Mouse (Mus musculus) inflammation-experienced regulatory T-cells (primary cell): ENCODE data around the gene Arhgap4. TPM values are rescaled to one million over a fixed set of nuclear protein-coding genes. Genes with fewer than 3 reads are reported as not detected.

Source experiments
- polyA plus RNA-seq, 2 experiments: library from polyadenylated mRNA; unstranded; fragments of 100-300 nt; shearing (Covaris generic); gene quantifications; one replicate each; pipeline ENCODE4 v1.2.1; 2017

Gene Arhgap4
- polyA plus RNA-seq: 100 to 1,000 TPM; 247 to 301 TPM

GRCm38 (mm10) chrX:73921823-73922549, at the start of gene Arhgap4, which contains the start of gene Naa10:
Gene Arhgap4 (minus strand): TSS chrX:73921870.
Gene Naa10 (minus strand): TSS chrX:73921944.

DNA sequence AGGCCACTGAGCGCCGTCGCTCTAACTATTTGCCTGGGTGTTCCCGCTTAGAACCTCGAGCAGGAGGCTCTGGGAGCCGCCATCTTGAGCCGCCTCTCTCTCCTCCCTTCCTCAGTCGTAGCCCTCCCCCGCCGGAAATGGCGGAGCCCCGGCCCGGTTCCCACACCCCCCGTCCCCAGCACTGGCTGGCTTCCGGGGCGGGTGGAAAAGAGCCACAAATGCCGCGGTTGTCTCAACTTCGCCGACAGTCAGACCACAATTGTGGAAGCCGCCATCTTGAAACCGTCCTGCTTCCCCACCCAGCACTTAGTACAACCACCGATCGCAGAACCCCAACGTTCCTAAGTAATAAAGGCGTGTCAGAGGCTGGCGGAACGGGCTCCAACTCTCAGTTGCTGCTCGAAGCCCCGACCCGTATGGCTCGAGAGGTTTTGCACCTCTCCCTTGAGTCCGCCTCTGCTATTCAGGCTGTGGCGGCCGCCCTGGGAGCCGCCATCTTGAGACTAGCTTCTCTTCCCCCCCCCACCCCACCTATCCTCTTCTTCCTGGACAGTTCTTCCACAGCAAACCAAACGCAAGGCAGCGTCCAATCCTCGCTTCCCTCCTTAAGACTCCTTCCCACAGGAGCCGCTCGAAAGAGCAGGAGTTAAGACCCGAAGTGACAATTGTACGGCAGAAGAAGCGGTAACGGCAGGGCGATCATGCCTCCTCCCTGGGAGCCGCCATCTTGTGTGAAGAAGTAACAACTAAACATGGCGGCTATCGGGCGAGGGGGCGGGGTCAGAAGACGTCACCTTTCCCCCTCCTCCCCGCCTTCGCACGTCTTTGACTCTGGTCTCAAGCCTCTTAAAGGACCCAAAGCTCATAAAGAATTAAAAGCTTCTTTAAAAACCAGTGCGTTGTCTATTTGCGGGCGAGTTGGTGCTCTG, 44.8 kb upstream of the Arhgap4 start, which contains the start of gene Hcfc1:
Gene Hcfc1 (minus strand): TSS at position 110 of the 929 bp plus-strand sequence.

DNA sequence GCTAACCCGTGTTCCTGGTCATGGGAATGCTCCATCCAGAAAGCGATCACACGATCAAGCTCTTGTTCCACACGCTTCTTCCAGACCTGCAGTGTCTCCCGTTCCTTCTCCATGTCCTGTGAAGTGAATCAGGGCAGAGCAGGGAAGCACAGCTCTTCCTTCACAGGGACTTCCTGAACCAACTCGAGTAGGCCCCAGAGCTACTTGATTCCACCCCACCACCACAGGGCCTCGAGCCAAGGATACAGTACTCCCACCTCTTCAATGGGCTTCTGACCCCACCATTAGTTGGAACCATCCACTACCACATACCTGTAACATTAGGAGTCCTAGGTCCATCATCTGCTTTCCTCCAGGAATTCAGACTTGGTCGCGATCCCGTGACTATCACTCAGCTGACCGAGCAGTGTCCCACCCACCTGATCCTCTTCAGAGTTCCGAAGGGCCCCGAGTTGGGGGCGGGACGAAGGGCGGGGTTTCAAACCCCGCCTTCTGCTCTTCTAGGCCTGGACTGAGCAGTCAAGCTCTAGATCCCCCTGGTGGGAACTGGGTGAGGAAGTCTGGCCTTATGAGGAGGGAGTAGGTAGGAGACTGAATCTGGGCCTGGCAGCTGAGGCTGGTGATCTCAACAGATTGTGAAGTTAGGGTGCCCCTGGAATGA, 8.9 kb upstream of the Arhgap4 start, which contains the start of gene Renbp:
Gene Renbp (minus strand): TSS at position 449 of the 661 bp plus-strand sequence.

GRCm38 (mm10) chrX:73895719-73896118, 26.0 kb downstream of the Arhgap4 start, which contains the start of gene L1cam:
Gene L1cam (minus strand): TSS chrX:73896105.

DNA sequence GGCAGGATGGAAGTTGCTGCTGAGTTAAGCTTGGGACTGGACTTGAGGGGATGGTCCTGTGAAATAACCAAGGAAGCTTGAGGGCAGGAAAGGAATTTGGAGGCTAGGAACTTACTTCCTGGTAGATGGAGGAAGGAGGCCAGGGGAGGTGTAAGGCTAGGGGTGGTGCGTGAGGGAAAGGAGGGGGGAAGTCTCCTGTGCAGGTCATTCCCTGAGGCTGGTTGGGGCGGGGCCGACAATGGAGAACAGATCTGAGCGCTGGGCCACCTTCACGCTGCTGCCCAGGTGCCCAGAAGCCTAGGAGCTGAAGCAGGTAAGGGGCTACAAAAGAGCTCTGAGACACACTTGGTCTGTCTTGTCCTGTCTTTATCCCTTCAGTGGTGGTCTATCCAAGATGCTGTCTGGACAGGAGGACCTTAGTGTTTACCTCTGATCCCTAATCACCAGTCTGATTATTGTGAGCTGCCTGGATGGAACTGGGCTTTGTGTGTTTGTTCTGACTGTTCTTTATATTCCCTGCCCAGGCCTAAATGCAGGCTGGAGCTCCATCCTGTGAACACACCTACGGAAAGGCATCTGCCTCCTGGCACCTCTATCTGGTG, 30.0 kb downstream of the Arhgap4 start, which contains the start of gene Avpr2:
Gene Avpr2 (plus strand): TSS at position 552 of the 602 bp plus-strand sequence.

Other genes with a start within 250 kb of the Arhgap4 start
- 1 to 10 TPM in 1 of 2 experiments, under 1 TPM in 1; 0.48 to 1.5 TPM for gene Slc6a8, start 248.7 kb downstream of the Arhgap4 start, polyA plus RNA-seq
- gene Bcap31, start 205.7 kb downstream of the Arhgap4 start, polyA plus RNA-seq: 100 to 1,000 TPM; 279 to 280 TPM
- gene Abcd1, start 205.3 kb downstream of the Arhgap4 start, polyA plus RNA-seq: 10 to 100 TPM; 34.9 to 39.6 TPM
- under 1 TPM in 1 of 2 experiments, not detected in 1; 0.31 TPM for gene Plxnb3, start 164.8 kb downstream of the Arhgap4 start, polyA plus RNA-seq
- gene Srpk3, start 147.5 kb downstream of the Arhgap4 start, polyA plus RNA-seq: 1 to 10 TPM in 1 of 2 experiments, under 1 TPM in 1; 0.70 to 7.0 TPM
- gene Idh3g, start 135.0 kb downstream of the Arhgap4 start, polyA plus RNA-seq: 100 to 1,000 TPM; 199 to 212 TPM
- 100 to 1,000 TPM; 210 to 216 TPM for gene Ssr4, start 134.8 kb downstream of the Arhgap4 start, polyA plus RNA-seq
- under 1 TPM; 0.29 to 0.72 TPM for gene Pdzd4, start 96.9 kb downstream of the Arhgap4 start, polyA plus RNA-seq
- gene Avpr2, start 29.8 kb downstream of the Arhgap4 start, polyA plus RNA-seq: 1 to 10 TPM; 3.4 to 6.1 TPM
- gene L1cam, start 25.8 kb downstream of the Arhgap4 start, polyA plus RNA-seq: 10 to 100 TPM; 27.7 to 41.1 TPM
- 100 to 1,000 TPM; 224 to 246 TPM for gene Naa10, start 74 bp upstream of the Arhgap4 start, polyA plus RNA-seq
- 1 to 10 TPM; 3.7 to 9.4 TPM for gene Renbp, start 9.0 kb upstream of the Arhgap4 start, polyA plus RNA-seq
- gene Hcfc1, start 44.5 kb upstream of the Arhgap4 start, polyA plus RNA-seq: 10 to 100 TPM; 40.3 to 55.0 TPM
- 100 to 1,000 TPM; 182 to 192 TPM for gene Irak1, start 102.0 kb upstream of the Arhgap4 start, polyA plus RNA-seq
- not detected for gene Opn1mw, start 205.6 kb upstream of the Arhgap4 start, polyA plus RNA-seq
- 10 to 100 TPM; 46.8 to 53.9 TPM for gene Mecp2, start 213.5 kb upstream of the Arhgap4 start, polyA plus RNA-seq
- gene Tex28, start 246.0 kb upstream of the Arhgap4 start, polyA plus RNA-seq: not detected